Mouse (Mus musculus): ENCODE measurements around the gene Smagp.

Smagp gene

GRCm38 (mm10) chr15:100665411-100666218, 28.9 kb upstream of the Smagp start:
- no peak for DNase-seq (ENCODE audit: low spot score)

GRCm38 (mm10) chr15:100664813-100665274, 28.1 kb upstream of the Smagp start:
- DNase-seq (ENCODE audit: low spot score) = no peak

GRCm38 (mm10) chr15:100660805-100661204, 24.1 kb upstream of the Smagp start:
- DNase-seq (ENCODE audit: low spot score) = no peak

- no peak for DNase-seq (ENCODE audit: low spot score)
Measured at GRCm38 (mm10) chr15:100660306-100660705, 23.6 kb upstream of the Smagp start.

GRCm38 (mm10) chr15:100655201-100655600, 18.5 kb upstream of the Smagp start:
- no peak for DNase-seq (ENCODE audit: low spot score)

GRCm38 (mm10) chr15:100654271-100654670, 17.5 kb upstream of the Smagp start:
- no peak for DNase-seq (ENCODE audit: low spot score)

GRCm38 (mm10) chr15:100651610-100652009, 14.9 kb upstream of the Smagp start:
- DNase-seq (ENCODE audit: low spot score) = no peak

GRCm38 (mm10) chr15:100650111-100650510, 13.4 kb upstream of the Smagp start:
- no peak for DNase-seq (ENCODE audit: low spot score)

GRCm38 (mm10) chr15:100646161-100646560, 9.4 kb upstream of the Smagp start:
- DNase-seq (ENCODE audit: low spot score) = no peak

- no peak for DNase-seq (ENCODE audit: low spot score)
Measured at GRCm38 (mm10) chr15:100642451-100642850, 5.7 kb upstream of the Smagp start.

- no peak for DNase-seq (ENCODE audit: low spot score)
Measured at GRCm38 (mm10) chr15:100641226-100641810, 4.6 kb upstream of the Smagp start.

GRCm38 (mm10) chr15:100639972-100640750, 3.4 kb upstream of the Smagp start:
- DNase-seq (ENCODE audit: low spot score) = no peak

GRCm38 (mm10) chr15:100637661-100638060, 921 bp upstream of the Smagp start:
- DNase-seq (ENCODE audit: low spot score) = no peak

GRCm38 (mm10) chr15:100635851-100636645, 692 bp downstream of the Smagp start:
- DNase-seq (ENCODE audit: low spot score) = no peak

GRCm38 (mm10) chr15:100635239-100635638, 1.5 kb downstream of the Smagp start:
- no peak for DNase-seq (ENCODE audit: low spot score)

GRCm38 (mm10) chr15:100633341-100633740, 3.4 kb downstream of the Smagp start:
- DNase-seq (ENCODE audit: low spot score) = no peak

- DNase-seq (ENCODE audit: low spot score) = no peak
Measured at GRCm38 (mm10) chr15:100632323-100632722, 4.4 kb downstream of the Smagp start.

GRCm38 (mm10) chr15:100631454-100632170, 5.1 kb downstream of the Smagp start:
- no peak for DNase-seq (ENCODE audit: low spot score)

GRCm38 (mm10) chr15:100630126-100630525, 6.6 kb downstream of the Smagp start:
- DNase-seq (ENCODE audit: low spot score) = no peak

GRCm38 (mm10) chr15:100628797-100629196, 7.9 kb downstream of the Smagp start:
- no peak for DNase-seq (ENCODE audit: low spot score)

- no peak for DNase-seq (ENCODE audit: low spot score)
Measured at GRCm38 (mm10) chr15:100627774-100628370, 8.9 kb downstream of the Smagp start.

All from ovary, adult 18-20 months (tissue).